Comparison of ENCODE assay signal across 13 mouse cellular contexts in genomic region chr14:54333452-54334189, GRCm38 (mm10). TPM values are rescaled to one million over a fixed set of nuclear protein-coding genes. Genes with fewer than 3 reads are reported as not detected.
A peak's percentile ranks its signal among the peaks of the same experiment; 100 is the strongest.
DNase-seq lines count a peak whose midpoint lies in the region; ATAC-seq and TF ChIP-seq lines count a peak whose summit lies in the region.
"Had no signal": no experiment of that assay in that cellular context is flagged by ENCODE, and none has a peak within 500 bp of the region (broad histone marks: within the 10 kb centered on the region; RNA-seq: fewer than 3 reads in every experiment).

No protein-coding gene starts in this region.

- DNase-seq in adrenal gland, adult 18-20 months (ENCODE audit: low spot score in 2 of 2): peak; percentile 33 to 44
- DNase-seq in heart, adult 8-10 months (ENCODE audit: low spot score): peak; percentile 6
- DNase-seq in kidney, postnatal 36 days: peak; percentile 37 to 43
- no peak for DNase-seq in embryo, embryonic 9.5 days (ENCODE audit: extremely low spot score)
- DNase-seq in lung, postnatal 0 days (ENCODE audit: low spot score): no peak

- ATAC-seq in intestine, postnatal 0 days: 0 out of 2 replicates have a peak, but pooled peaks have one; percentile 56
- ATAC-seq in intestine, embryonic 16.5 days: no peak
- no peak for ATAC-seq in lung, postnatal 0 days
- ATAC-seq in megakaryocyte, adult 5-6 weeks (ENCODE audit: poor library complexity, severe bottlenecking): no peak

- no peak overlapping the region for H3K4me2 ChIP-seq in intestine, postnatal 0 days (replicated peaks; ENCODE audit: low read depth)
- H3K4me2 ChIP-seq in intestine, embryonic 16.5 days (ENCODE audit: low read depth, low read length): no peak overlapping the region
- H3K4me2 ChIP-seq in lung, postnatal 0 days (replicated peaks; ENCODE audit: low read depth, low read length): no peak overlapping the region
- H3K4me2 ChIP-seq: embryonic facial prominence, embryonic 13.5 days; limb, embryonic 13.5 days had no signal

- no peak for TF ChIP-seq EP300 in lung, postnatal 0 days (IDR thresholded peaks at IDR 0.05)

- WGBS in intestine, postnatal 0 days: 54% methylated on average over 8 of the region's 8 CpGs
- WGBS in intestine, embryonic 16.5 days: 64% methylated on average over 8 of the region's 8 CpGs
- WGBS in lung, postnatal 0 days: 35% methylated on average over 8 of the region's 8 CpGs

- no peak overlapping the region for H3K4me3 ChIP-seq in intestine, postnatal 0 days (ENCODE audit: low read depth, low read length)
- H3K4me3 ChIP-seq in intestine, embryonic 16.5 days (ENCODE audit: low read length): no peak overlapping the region
- H3K4me3 ChIP-seq in lung, postnatal 0 days (ENCODE audit: low read depth, low read length): no peak overlapping the region
- H3K4me3 ChIP-seq: embryonic facial prominence, embryonic 13.5 days; limb, embryonic 13.5 days had no signal

- no peak for TF ChIP-seq CTCF in intestine, postnatal 0 days (IDR thresholded peaks at IDR 0.05; ENCODE audit: low read depth)
- no peak for TF ChIP-seq CTCF in lung, postnatal 0 days (IDR thresholded peaks at IDR 0.05)

- no peaks in the 10 kb centered on the region for H3K27me3 ChIP-seq in intestine, postnatal 0 days (replicated peaks; ENCODE audit: control insufficient read depth, insufficient read depth, low read length)
- no peaks in the 10 kb centered on the region for H3K27me3 ChIP-seq in intestine, embryonic 16.5 days (replicated peaks; ENCODE audit: control insufficient read depth, insufficient read depth, low read length)
- no peaks in the 10 kb centered on the region for H3K27me3 ChIP-seq in lung, postnatal 0 days (replicated peaks; ENCODE audit: insufficient read depth, low read length)
- H3K27me3 ChIP-seq: embryonic facial prominence, embryonic 13.5 days had no signal

- H3K27ac ChIP-seq in intestine, postnatal 0 days (ENCODE audit: low read depth, low read length): no peak overlapping the region
- H3K27ac ChIP-seq in intestine, embryonic 16.5 days (ENCODE audit: low read length): no peak overlapping the region
- no peak overlapping the region for H3K27ac ChIP-seq in lung, postnatal 0 days (ENCODE audit: low read length)
- H3K27ac ChIP-seq: embryonic facial prominence, embryonic 13.5 days; limb, embryonic 13.5 days had no signal

- H3K9ac ChIP-seq in intestine, postnatal 0 days (ENCODE audit: low read depth, low read length): no peak overlapping the region
- H3K9ac ChIP-seq in intestine, embryonic 16.5 days (ENCODE audit: low read depth, low read length): no peak overlapping the region
- H3K9ac ChIP-seq in lung, postnatal 0 days (replicated peaks; ENCODE audit: low read depth): no peak overlapping the region
- H3K9ac ChIP-seq: embryonic facial prominence, embryonic 13.5 days; limb, embryonic 13.5 days had no signal

- H3K9me3 ChIP-seq in intestine, postnatal 0 days (ENCODE audit: control insufficient read depth): no peaks in the 10 kb centered on the region
- no peaks in the 10 kb centered on the region for H3K9me3 ChIP-seq in intestine, embryonic 16.5 days (ENCODE audit: control insufficient read depth, low read length)
- no peaks in the 10 kb centered on the region for H3K9me3 ChIP-seq in lung, postnatal 0 days (ENCODE audit: low read length)
- H3K9me3 ChIP-seq: embryonic facial prominence, embryonic 13.5 days; limb, embryonic 13.5 days had no signal

- no peaks in the 10 kb centered on the region; the same call in 1 of the 2 replicates for H3K4me1 ChIP-seq in intestine, postnatal 0 days (replicated peaks; ENCODE audit: control insufficient read depth, insufficient read depth, low read length)
- H3K4me1 ChIP-seq in intestine, embryonic 16.5 days (ENCODE audit: control insufficient read depth, insufficient read depth, low read length): no peaks in the 10 kb centered on the region
- no peaks in the 10 kb centered on the region for H3K4me1 ChIP-seq in lung, postnatal 0 days (ENCODE audit: insufficient read depth, low read depth, low read length)
- H3K4me1 ChIP-seq: embryonic facial prominence, embryonic 13.5 days; limb, embryonic 13.5 days had no signal

- no peaks in the 10 kb centered on the region for H3K36me3 ChIP-seq in intestine, postnatal 0 days (ENCODE audit: control insufficient read depth, insufficient read depth)
- no peaks in the 10 kb centered on the region for H3K36me3 ChIP-seq in intestine, embryonic 16.5 days (ENCODE audit: control insufficient read depth, insufficient read depth, low read length)
- H3K36me3 ChIP-seq in lung, postnatal 0 days (ENCODE audit: insufficient read depth, low read length): no peaks in the 10 kb centered on the region
- H3K36me3 ChIP-seq: embryonic facial prominence, embryonic 13.5 days; limb, embryonic 13.5 days had no signal

RNA-seq across cellular contexts. Expression of gene Oxa1l, which starts 27.0 kb away (rescaled TPM):
- 35.5 and 36.4 TPM in 2 replicates for polyA plus RNA-seq in intestine, postnatal 0 days (2015; fragmentation: Nextera tagmentation; extraction: Ambion mirVana)
- 42.9 and 48.6 TPM in 2 replicates for polyA plus RNA-seq in intestine, embryonic 16.5 days (2015; fragmentation: Nextera tagmentation; extraction: Ambion mirVana)
- 10 to 100 TPM; 77.0 to 95.1 TPM for total RNA-seq in adrenal gland, adult 18-20 months (2021)
- 10 to 100 TPM; 84.0 to 95.7 (median 84.7) TPM for total RNA-seq in heart, adult 8-10 months (2022)
- 31.5 and 35.0 TPM in 2 replicates for polyA plus RNA-seq in lung, postnatal 0 days (2015; fragmentation: Nextera tagmentation; extraction: Ambion mirVana)
- total RNA-seq in megakaryocyte, adult 5-6 weeks (2015): 43.0 and 47.8 TPM in 2 replicates
- total RNA-seq in megakaryocyte, adult 5-6 weeks (2017): 31.5 and 32.2 TPM in 2 replicates

RNA-seq across cellular contexts. Expression of gene Olfr49, which starts 48.9 kb away (rescaled TPM):
- polyA plus RNA-seq in intestine, postnatal 0 days (2015; fragmentation: Nextera tagmentation; extraction: Ambion mirVana): 0.14 TPM in 1 of 2 replicates, not detected in the other
- not detected in 2 replicates for polyA plus RNA-seq in intestine, embryonic 16.5 days (2015; fragmentation: Nextera tagmentation; extraction: Ambion mirVana)
- under 1 TPM in 1 of 2 experiments, not detected in 1; 0.07 TPM for total RNA-seq in adrenal gland, adult 18-20 months (2021)
- total RNA-seq in heart, adult 8-10 months (2022): not detected
- 0.04 TPM in 2 replicates for polyA plus RNA-seq in lung, postnatal 0 days (2015; fragmentation: Nextera tagmentation; extraction: Ambion mirVana)
- not detected in 2 replicates for total RNA-seq in megakaryocyte, adult 5-6 weeks (2015)
- total RNA-seq in megakaryocyte, adult 5-6 weeks (2017): 0.11 TPM in 1 of 2 replicates, not detected in the other
- total RNA-seq: adrenal gland, postnatal 4 days; hematopoietic stem cell, adult 5-6 weeks had no signal
- polyA plus RNA-seq: embryonic facial prominence, embryonic 13.5 days; limb, embryonic 13.5 days; spleen, adult 2 months had no signal

Comparison
In these comparisons a context has a peak if more than half of its experiments do, and no peak if none do; other contexts are left out.
1. DNase-seq: peak in adrenal gland, adult 18-20 months (2 of 2), heart, adult 8-10 months (single experiment) and kidney, postnatal 36 days (2 of 2); none in embryo, embryonic 9.5 days (single experiment) and lung, postnatal 0 days (single experiment).